Mouse (Mus musculus) limb, embryonic 14.5 days (tissue): ENCODE measurements around the gene Cbarp. TPM values are rescaled to one million over a fixed set of nuclear protein-coding genes. Genes with fewer than 3 reads are reported as not detected.
A peak's percentile ranks its signal among the peaks of the same experiment; 100 is the strongest.

ENCODE experiments used
- ATAC-seq: fragments of 200-750 bp; cut with Nextera tagmentation; 2 replicates; pipeline ENCODE4 v1.8.0; 2017; ENCODE audit warnings: low read depth, moderate number of reproducible peaks, moderate TSS enrichment; ENCODE audit not compliant: low FRiP score
- DNase-seq: peaks from one replicate; pipeline ENCODE4 v3.0.0-alpha.2; 2015; ENCODE audit warnings: low spot score
- H3K27ac ChIP-seq: fragments of 300-500 bp; sonication (generic); replicated peaks from 2 replicates; pipeline ENCODE4 v1.5.1; 2014; ENCODE audit warnings: low read depth, mild to moderate bottlenecking, low read length, moderate library complexity, mixed read lengths
- H3K27me3 ChIP-seq: fragments of 300-500 bp; sonication (generic); 2 replicates; pipeline ENCODE4 v1.6.1; 2014; ENCODE audit warnings: low read length, mixed read lengths; ENCODE audit not compliant: control insufficient read depth, insufficient read depth
- H3K36me3 ChIP-seq: fragments of 300-500 bp; sonication (generic); 2 replicates; pipeline ENCODE4 v1.6.1; 2014; ENCODE audit warnings: mild to moderate bottlenecking, low read length, moderate library complexity, mixed read lengths; ENCODE audit not compliant: control insufficient read depth, insufficient read depth
- H3K4me1 ChIP-seq: fragments of 300-500 bp; sonication (generic); 2 replicates; pipeline ENCODE4 v1.6.1; 2014; ENCODE audit warnings: antibody characterized with exemption, low read length, mixed read lengths; ENCODE audit not compliant: control insufficient read depth, insufficient read depth
- H3K4me2 ChIP-seq: fragments of 300-500 bp; sonication (generic); replicated peaks from 2 replicates; pipeline ENCODE4 v1.6.1; 2014; ENCODE audit warnings: low read depth, mild to moderate bottlenecking, low read length, moderate library complexity; ENCODE audit not compliant: severe bottlenecking
- H3K4me3 ChIP-seq: fragments of 300-500 bp; sonication (generic); replicated peaks from 2 replicates; pipeline ENCODE4 v1.5.1; 2014; ENCODE audit warnings: low read length
- H3K9ac ChIP-seq: fragments of 300-500 bp; sonication (generic); 2 replicates; pipeline ENCODE4 v1.6.1; 2014; ENCODE audit warnings: mild to moderate bottlenecking, low read depth, low read length, moderate library complexity; ENCODE audit not compliant: severe bottlenecking
- H3K9me3 ChIP-seq: fragments of 300-500 bp; sonication (generic); 2 replicates; pipeline ENCODE4 v1.6.1; 2016; ENCODE audit warnings: low read length; ENCODE audit not compliant: control insufficient read depth
- POLR2A ChIP-seq: fragments of 200-500 bp; IDR thresholded peaks from 2 replicates; pipeline ENCODE4 v1.8.0; 2012; ENCODE audit warnings: inconsistent platforms, mild to moderate bottlenecking, moderate library complexity, borderline replicate concordance; ENCODE audit not compliant: insufficient read depth, insufficient read length; ENCODE audit errors: extremely low read depth
- WGBS: fragments of 180-500 bp; shearing (Covaris S2); extraction: QIAGEN DNeasy Blood & Tissue Kit; methylation state at CpG from one replicate; pipeline ENCODE4 v1.1.7; 2014; 5-methylcytosine and 5-hydroxymethylcytosine counted together
- polyA plus RNA-seq, 2 experiments: library from polyadenylated mRNA; depleted of rRNA in 1 of 2; stranded (reverse) in 1 of 2; unstranded in 1 of 2; fragments of >200 nt; fragmentation: Nextera tagmentation in 1 of 2; extraction: Ambion mirVana in 1 of 2; gene quantifications; 2 replicates each; pipeline versions ENCODE4 v1.2.1 to v1.2.3; 2012 to 2014

Cbarp gene
- polyA plus RNA-seq, 2 experiments = 9.3 to 28.9 TPM

GRCm38 (mm10) chr10:80144159-80144558, 3.5 kb upstream of the Cbarp start:
- Histone ChIP-seq H3K36me3 (peaks cover 33% of the 10 kb centered on the region), H3K4me3 (no peak overlapping the region), H3K4me1 (peaks cover 17% of the 10 kb centered on the region; the same call in 1 of the 2 replicates), H3K27me3 (no peaks in the 10 kb centered on the region), H3K4me2 (no peak overlapping the region), H3K9ac (no peak overlapping the region), H3K9me3 (no peaks in the 10 kb centered on the region), H3K27ac (no peak overlapping the region)
- no peak for TF ChIP-seq POLR2A
- DNase-seq (no peak), ATAC-seq (no peak)
- 91% methylated on average over 12 of the region's 12 CpGs for WGBS

GRCm38 (mm10) chr10:80143664-80144063, 3.0 kb upstream of the Cbarp start:
- no peak overlapping the region for H3K9ac ChIP-seq
- H3K9me3 ChIP-seq = no peaks in the 10 kb centered on the region
- peaks cover 17% of the 10 kb centered on the region; the same call in 1 of the 2 replicates for H3K4me1 ChIP-seq
- WGBS = 96% methylated on average over 7 of the region's 7 CpGs
- no peak for ATAC-seq
- H3K4me3 ChIP-seq = no peak overlapping the region
- DNase-seq = no peak
- H3K27me3 ChIP-seq = no peaks in the 10 kb centered on the region
- TF ChIP-seq POLR2A = no peak
- no peak overlapping the region for H3K27ac ChIP-seq
- no peak overlapping the region for H3K4me2 ChIP-seq
- peaks cover 33% of the 10 kb centered on the region for H3K36me3 ChIP-seq

DNA sequence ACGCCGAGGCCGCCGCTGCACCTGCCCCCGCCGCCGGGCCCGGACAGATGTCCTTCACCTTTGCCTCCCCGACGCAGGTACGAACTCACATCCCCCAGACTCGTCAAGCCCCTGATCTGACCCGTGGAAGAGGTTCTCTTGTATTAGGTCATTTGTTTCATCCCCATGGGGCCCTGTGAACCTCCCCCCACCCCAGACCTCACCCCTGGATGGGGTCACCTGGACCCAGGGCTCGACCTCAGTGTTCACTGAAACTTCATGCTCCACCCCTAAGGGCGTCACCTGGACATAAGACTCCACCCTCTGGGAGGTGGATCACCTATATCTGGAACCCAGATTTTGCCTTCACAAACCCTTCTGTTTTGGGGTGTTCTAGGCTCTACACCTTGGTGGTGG, 1.9 kb upstream of the Cbarp start:
- no peaks in the 10 kb centered on the region for H3K27me3 ChIP-seq
- ATAC-seq = no peak
- H3K27ac ChIP-seq = peak overlapping the region; percentile 56
- WGBS = under 1% methylated on average over 15 of the region's 15 CpGs
- H3K4me3 ChIP-seq = peak overlapping the region; percentile 83
- peaks cover 33% of the 10 kb centered on the region for H3K36me3 ChIP-seq
- peak overlapping the region; percentile 88 for H3K9ac ChIP-seq
- H3K4me2 ChIP-seq = peak overlapping the region; percentile 92
- no peak for DNase-seq
- TF ChIP-seq POLR2A = no peak
- H3K9me3 ChIP-seq = no peaks in the 10 kb centered on the region
- peaks cover 21% of the 10 kb centered on the region; the same call in 1 of the 2 replicates for H3K4me1 ChIP-seq

DNA sequence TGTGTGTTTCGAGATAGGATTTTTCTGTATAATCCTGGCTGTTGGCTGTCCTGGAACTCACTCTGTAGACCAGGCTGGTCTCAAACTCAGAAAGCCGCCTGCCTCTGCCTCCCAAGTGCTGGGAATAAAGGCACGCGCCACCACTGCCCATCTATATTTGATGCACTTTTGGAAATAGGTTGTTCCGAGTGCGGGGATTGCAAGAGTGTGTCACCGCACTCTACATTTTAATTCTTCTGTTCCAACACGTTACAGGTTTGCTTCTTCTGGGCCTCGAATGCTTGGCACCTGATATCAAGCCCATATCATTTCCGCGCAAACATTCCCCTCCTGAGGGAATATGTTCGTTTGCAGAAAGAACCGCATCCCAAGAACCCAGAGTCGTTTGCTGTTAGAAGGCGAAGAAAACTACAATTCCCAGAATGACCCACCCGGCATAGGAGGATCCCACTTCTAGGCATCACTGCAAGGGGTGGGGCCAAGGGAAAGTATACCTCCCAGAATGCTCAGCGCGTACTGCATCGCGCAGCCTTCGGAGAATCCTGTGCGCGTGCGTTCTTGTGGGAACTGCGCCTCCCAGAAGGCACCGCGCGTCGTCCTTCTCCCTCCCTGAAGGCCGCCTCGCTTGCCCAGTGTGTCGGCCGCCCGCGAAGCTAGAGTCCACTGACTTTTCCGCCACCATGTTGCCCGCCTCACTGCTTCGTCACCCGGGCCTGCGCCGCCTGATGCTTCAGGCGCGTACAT, 1.3 kb upstream of the Cbarp start:
- H3K9ac ChIP-seq = peak overlapping the region; percentile 88
- H3K4me2 ChIP-seq = peak overlapping the region; percentile 92
- H3K36me3 ChIP-seq = peaks cover 33% of the 10 kb centered on the region
- peaks cover 24% of the 10 kb centered on the region for H3K4me1 ChIP-seq
- peak; percentile 85 for ATAC-seq
- DNase-seq = peak; percentile 99
- peaks cover 2% of the 10 kb centered on the region; the same call in 1 of the 2 replicates for H3K27me3 ChIP-seq
- peak overlapping the region; percentile 56 for H3K27ac ChIP-seq
- TF ChIP-seq POLR2A = peak; percentile 68; the same call in 1 of the 2 replicates
- under 1% methylated on average over 40 of the region's 43 CpGs for WGBS
- H3K9me3 ChIP-seq = no peaks in the 10 kb centered on the region
- H3K4me3 ChIP-seq = peak overlapping the region; percentile 83

GRCm38 (mm10) chr10:80141243-80141642, 608 bp upstream of the Cbarp start:
- Histone ChIP-seq H3K27ac (peak overlapping the region; percentile 56), H3K9me3 (no peaks in the 10 kb centered on the region), H3K4me3 (peak overlapping the region; percentile 83), H3K27me3 (peaks cover 10% of the 10 kb centered on the region), H3K4me2 (peak overlapping the region; percentile 92), H3K4me1 (peaks cover 29% of the 10 kb centered on the region), H3K36me3 (peaks cover 31% of the 10 kb centered on the region), H3K9ac (peak overlapping the region; percentile 28; the same call in 1 of the 2 replicates)
- no peak for TF ChIP-seq POLR2A
- DNase-seq (peak; percentile 91), ATAC-seq (peak; percentile 72)
- WGBS = 0% methylated on average over 29 of the region's 29 CpGs
